Mouse (Mus musculus): Measurements from ENCODE around the gene Tesk1. TPM values are rescaled to one million over a fixed set of nuclear protein-coding genes. Genes with fewer than 3 reads are reported as not detected.

The Tesk1 gene
- total RNA-seq (2014; fragmentation: Nextera tagmentation) (11.7 and 15.6 TPM in 2 replicates), total RNA-seq (2017) (4.3 and 4.8 TPM in 2 replicates)

GRCm38 (mm10) chr4:43441639-43442038 lies at the start of gene Tesk1:
Gene Tesk1, plus strand, starts transcription at chr4:43441939.
- ATAC-seq (replicated peaks; ENCODE audit: low FRiP score, low TSS enrichment, poor library complexity, severe bottlenecking) = no peak

GRCm38 (mm10) chr4:43394345-43394891 lies 47.3 kb upstream of the Tesk1 start:
- no peak for ATAC-seq (replicated peaks; ENCODE audit: low FRiP score, low TSS enrichment, poor library complexity, severe bottlenecking)

- peak; percentile 62; the same call in 1 of the 2 replicates for ATAC-seq (replicated peaks; ENCODE audit: low FRiP score, low TSS enrichment, poor library complexity, severe bottlenecking)
Measured at GRCm38 (mm10) chr4:43395147-43395546, 46.6 kb upstream of the Tesk1 start.

- no peak for ATAC-seq (replicated peaks; ENCODE audit: low FRiP score, low TSS enrichment, poor library complexity, severe bottlenecking)
Measured at GRCm38 (mm10) chr4:43395836-43396235, 45.9 kb upstream of the Tesk1 start.

GRCm38 (mm10) chr4:43396381-43396780 lies 45.4 kb upstream of the Tesk1 start:
- ATAC-seq (replicated peaks; ENCODE audit: low FRiP score, low TSS enrichment, poor library complexity, severe bottlenecking) = no peak

GRCm38 (mm10) chr4:43398014-43398413 lies 43.7 kb upstream of the Tesk1 start:
- ATAC-seq (replicated peaks; ENCODE audit: low FRiP score, low TSS enrichment, poor library complexity, severe bottlenecking) = no peak

- ATAC-seq (replicated peaks; ENCODE audit: low FRiP score, low TSS enrichment, poor library complexity, severe bottlenecking) = no peak
Measured at GRCm38 (mm10) chr4:43398829-43399331, 42.9 kb upstream of the Tesk1 start.

- ATAC-seq (replicated peaks; ENCODE audit: low FRiP score, low TSS enrichment, poor library complexity, severe bottlenecking) = no peak
Measured at GRCm38 (mm10) chr4:43399391-43400131, 42.2 kb upstream of the Tesk1 start.

- no peak for ATAC-seq (replicated peaks; ENCODE audit: low FRiP score, low TSS enrichment, poor library complexity, severe bottlenecking)
Measured at GRCm38 (mm10) chr4:43400976-43401375, 40.8 kb upstream of the Tesk1 start.

GRCm38 (mm10) chr4:43401486-43401885 lies 40.3 kb upstream of the Tesk1 start:
- ATAC-seq (replicated peaks; ENCODE audit: low FRiP score, low TSS enrichment, poor library complexity, severe bottlenecking) = no peak

GRCm38 (mm10) chr4:43402212-43402611 lies 39.5 kb upstream of the Tesk1 start:
- no peak for ATAC-seq (replicated peaks; ENCODE audit: low FRiP score, low TSS enrichment, poor library complexity, severe bottlenecking)

GRCm38 (mm10) chr4:43404697-43405096 lies 37.0 kb upstream of the Tesk1 start:
- ATAC-seq (replicated peaks; ENCODE audit: low FRiP score, low TSS enrichment, poor library complexity, severe bottlenecking) = no peak

- peak; percentile 46 for ATAC-seq (replicated peaks; ENCODE audit: low FRiP score, low TSS enrichment, poor library complexity, severe bottlenecking)
Measured at GRCm38 (mm10) chr4:43406162-43406971, 35.4 kb upstream of the Tesk1 start.

- no peak for ATAC-seq (replicated peaks; ENCODE audit: low FRiP score, low TSS enrichment, poor library complexity, severe bottlenecking)
Measured at GRCm38 (mm10) chr4:43407071-43407920, 34.4 kb upstream of the Tesk1 start.

- no peak for ATAC-seq (replicated peaks; ENCODE audit: low FRiP score, low TSS enrichment, poor library complexity, severe bottlenecking)
Measured at GRCm38 (mm10) chr4:43414761-43415160, 27.0 kb upstream of the Tesk1 start.

GRCm38 (mm10) chr4:43415221-43416070 lies 26.3 kb upstream of the Tesk1 start:
- no peak for ATAC-seq (replicated peaks; ENCODE audit: low FRiP score, low TSS enrichment, poor library complexity, severe bottlenecking)

- no peak for ATAC-seq (replicated peaks; ENCODE audit: low FRiP score, low TSS enrichment, poor library complexity, severe bottlenecking)
Measured at GRCm38 (mm10) chr4:43416071-43416490, 25.7 kb upstream of the Tesk1 start.

- ATAC-seq (replicated peaks; ENCODE audit: low FRiP score, low TSS enrichment, poor library complexity, severe bottlenecking) = peak; percentile 82
Measured at GRCm38 (mm10) chr4:43417269-43418062, 24.3 kb upstream of the Tesk1 start.
